Mouse (Mus musculus): ENCODE data around the gene Khk.

Gene Khk

GRCm38 (mm10) chr5:30913060-30913841 lies 8.0 kb upstream of the Khk start, which contains the start of gene Emilin1:
TSS of gene Emilin1 (plus strand) at chr5:30913402.
- DNase-seq (ENCODE audit: extremely low spot score, low spot score) = peak; percentile 81

- DNase-seq (ENCODE audit: extremely low spot score, low spot score) = no peak
Observed at GRCm38 (mm10) chr5:30914101-30914635, 7.1 kb upstream of the Khk start.

- DNase-seq (ENCODE audit: extremely low spot score, low spot score) = no peak
Observed at GRCm38 (mm10) chr5:30914849-30915248, 6.4 kb upstream of the Khk start.

GRCm38 (mm10) chr5:30915456-30915855 lies 5.8 kb upstream of the Khk start:
- peak; percentile 28 for DNase-seq (ENCODE audit: extremely low spot score, low spot score)

GRCm38 (mm10) chr5:30915974-30916433 lies 5.2 kb upstream of the Khk start:
- DNase-seq (ENCODE audit: extremely low spot score, low spot score) = peak; percentile 72

- no peak for DNase-seq (ENCODE audit: extremely low spot score, low spot score)
Observed at GRCm38 (mm10) chr5:30916841-30917240, 4.4 kb upstream of the Khk start.

- DNase-seq (ENCODE audit: extremely low spot score, low spot score) = no peak
Observed at GRCm38 (mm10) chr5:30917348-30917747, 3.9 kb upstream of the Khk start.

GRCm38 (mm10) chr5:30917891-30918670 lies 3.1 kb upstream of the Khk start:
- no peak for DNase-seq (ENCODE audit: extremely low spot score, low spot score)

- DNase-seq (ENCODE audit: extremely low spot score, low spot score) = no peak
Observed at GRCm38 (mm10) chr5:30918691-30919090, 2.5 kb upstream of the Khk start.

GRCm38 (mm10) chr5:30919831-30920614 lies 1.2 kb upstream of the Khk start:
- DNase-seq (ENCODE audit: extremely low spot score, low spot score) = no peak

GRCm38 (mm10) chr5:30920621-30921020 lies 610 bp upstream of the Khk start:
- DNase-seq (ENCODE audit: extremely low spot score, low spot score) = no peak

GRCm38 (mm10) chr5:30922581-30923041 lies 1.4 kb downstream of the Khk start:
- no peak for DNase-seq (ENCODE audit: extremely low spot score, low spot score)

GRCm38 (mm10) chr5:30923119-30923518 lies 1.9 kb downstream of the Khk start:
- DNase-seq (ENCODE audit: extremely low spot score, low spot score) = no peak

GRCm38 (mm10) chr5:30924614-30925013 lies 3.4 kb downstream of the Khk start:
- no peak for DNase-seq (ENCODE audit: extremely low spot score, low spot score)

GRCm38 (mm10) chr5:30925217-30925616 lies 4.0 kb downstream of the Khk start:
- no peak for DNase-seq (ENCODE audit: extremely low spot score, low spot score)

GRCm38 (mm10) chr5:30926073-30926472 lies 4.8 kb downstream of the Khk start:
- DNase-seq (ENCODE audit: extremely low spot score, low spot score) = no peak

- no peak for DNase-seq (ENCODE audit: extremely low spot score, low spot score)
Observed at GRCm38 (mm10) chr5:30927945-30928529, 6.8 kb downstream of the Khk start.

GRCm38 (mm10) chr5:30930121-30930520 lies 8.9 kb downstream of the Khk start:
- peak; percentile 42 for DNase-seq (ENCODE audit: extremely low spot score, low spot score)

GRCm38 (mm10) chr5:30930846-30931245 lies 9.6 kb downstream of the Khk start:
- DNase-seq (ENCODE audit: extremely low spot score, low spot score) = no peak

GRCm38 (mm10) chr5:30931378-30931777 lies 10.1 kb downstream of the Khk start:
- no peak for DNase-seq (ENCODE audit: extremely low spot score, low spot score)

- no peak for DNase-seq (ENCODE audit: extremely low spot score, low spot score)
Observed at GRCm38 (mm10) chr5:30933705-30934104, 12.5 kb downstream of the Khk start.
